Mouse (Mus musculus) spleen, adult 18-20 months (tissue): ENCODE measurements around the gene Cfl1.

Experiments used
- DNase-seq, 2 experiments: peaks; one replicate each; pipeline ENCODE4 v3.0.0; 2022; ENCODE audit warnings: mixed read lengths in 2 of 2

The Cfl1 gene

GRCm38 (mm10) chr19:5538786-5539185 is 48.5 kb downstream of the Cfl1 start:
- no peak for DNase-seq

GRCm38 (mm10) chr19:5543362-5543761 is 53.1 kb downstream of the Cfl1 start:
- DNase-seq: no peak

DNA sequence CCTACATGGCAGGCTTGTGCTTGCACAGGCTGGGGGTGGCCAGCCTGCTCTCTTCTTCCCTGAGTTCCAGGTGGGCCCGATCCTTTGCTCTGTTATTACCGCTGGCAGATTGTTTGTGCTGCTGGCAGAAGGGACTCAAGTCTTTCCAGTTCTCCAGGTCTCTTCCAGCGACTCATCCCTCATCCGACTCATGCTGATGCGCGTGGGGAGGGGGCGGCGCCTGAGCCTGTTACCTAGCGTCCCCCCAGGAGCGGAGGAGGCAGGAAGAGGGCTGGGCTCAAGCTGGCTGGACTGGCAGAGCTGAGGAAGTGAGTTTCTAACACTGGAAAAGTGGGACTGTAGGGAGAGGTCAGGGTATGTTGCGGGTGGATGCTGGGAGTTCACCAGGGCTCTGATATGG is 53.8 kb downstream of the Cfl1 start:
- DNase-seq: no peak
